Mouse (Mus musculus) heart, postnatal 14 days (tissue): Measurements from ENCODE around the gene Tfdp2. TPM values are rescaled to one million over a fixed set of nuclear protein-coding genes. Genes with fewer than 3 reads are reported as not detected.
A peak's percentile ranks its signal among the peaks of the same experiment; 100 is the strongest.

Experiments
- DNase-seq, 2 experiments: peaks; one replicate each; pipeline ENCODE4 v3.0.0; 2021 to 2022
- intact Hi-C: fragments of 180-260 bp; cut with DNase I; formaldehyde crosslinking; loops from one replicate; pipeline ENCODE4 v1.15.1; 2025
- total RNA-seq, 2 experiments: library from RNA; stranded (reverse); gene quantifications; 2 replicates each; pipeline ENCODE4 v1.2.3; 2021

The Tfdp2 gene
- total RNA-seq, 2 experiments from 2014 or later, result 80.4 to 101 TPM

DNA sequence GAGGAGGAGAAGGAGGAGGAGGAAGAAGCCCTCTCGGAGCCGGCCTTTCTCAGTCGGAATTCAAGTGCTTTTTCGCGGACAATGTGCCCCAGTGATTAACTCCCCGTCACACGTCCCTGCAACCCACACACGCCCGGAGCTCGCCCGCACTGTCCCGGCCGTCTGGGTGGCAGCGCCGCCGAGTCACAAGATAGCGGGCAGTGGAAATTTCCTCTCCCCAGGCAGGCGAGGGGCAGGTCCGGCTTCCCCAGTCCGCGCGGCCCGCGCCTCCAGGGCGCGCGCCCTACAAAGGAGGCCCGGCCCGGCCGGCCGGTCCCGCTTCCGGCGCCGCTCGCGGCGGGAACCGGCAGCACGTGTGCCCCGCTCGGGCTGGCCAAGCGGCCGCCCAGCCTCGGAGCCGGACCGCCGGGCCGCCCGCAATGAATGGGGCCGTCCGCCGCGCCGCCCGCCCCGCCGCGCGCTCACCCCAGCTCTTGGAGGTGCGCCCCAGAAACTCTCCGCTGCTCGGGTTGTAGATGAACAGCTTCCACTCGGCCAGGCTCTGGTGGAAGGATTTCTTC lies 167.6 kb downstream of the Tfdp2 start:
- intact Hi-C loops, result loop anchor here (5.0 kb wide), 1 partner anchor 114 kb away; the partner anchor contains the start of gene Rnf7
- peak; percentile 76 to 80 for DNase-seq

DNA sequence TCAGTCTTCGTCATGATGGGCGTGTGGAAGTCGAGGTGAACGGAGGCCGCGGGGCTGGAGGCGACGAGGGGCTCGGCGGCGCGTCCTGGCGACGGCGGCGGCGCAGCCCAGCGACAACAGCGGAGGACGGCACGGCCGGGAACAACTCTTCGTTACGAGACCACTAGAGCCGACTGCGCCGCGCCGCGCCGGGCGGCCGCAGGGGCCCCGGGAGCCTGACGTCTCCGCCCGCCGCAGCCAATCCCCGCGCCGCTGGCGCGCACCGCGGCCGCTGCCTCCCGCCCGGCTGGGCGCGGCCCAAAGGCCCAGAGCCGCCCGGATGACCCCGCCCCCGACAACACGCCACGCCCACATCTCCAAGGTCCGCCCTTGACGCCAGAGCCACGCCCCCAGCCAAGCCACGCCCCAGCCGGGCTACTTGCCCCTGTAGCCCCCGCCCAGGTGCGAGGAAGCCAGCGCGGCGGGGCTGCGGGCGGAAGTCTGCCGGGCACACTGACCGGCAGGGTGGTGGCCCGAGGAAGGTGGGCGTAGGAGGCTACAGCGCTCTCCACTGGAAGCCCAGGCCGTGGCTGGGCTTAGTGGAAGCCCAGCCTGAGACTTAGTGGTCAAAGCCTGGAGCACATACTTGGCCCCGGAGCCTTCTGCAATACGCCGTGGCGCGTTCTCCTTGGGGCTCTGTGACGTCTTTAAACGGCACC lies 168.2 kb downstream of the Tfdp2 start, which contains the start of gene Atp1b3:
Atp1b3 (minus strand) TSS at position 302 of the 698 bp plus-strand sequence.
- intact Hi-C loops, result loop anchor here (5.0 kb wide), 1 partner anchor 113 kb away; the partner anchor contains the start of gene Rnf7
- peak; percentile 100 for DNase-seq

DNA sequence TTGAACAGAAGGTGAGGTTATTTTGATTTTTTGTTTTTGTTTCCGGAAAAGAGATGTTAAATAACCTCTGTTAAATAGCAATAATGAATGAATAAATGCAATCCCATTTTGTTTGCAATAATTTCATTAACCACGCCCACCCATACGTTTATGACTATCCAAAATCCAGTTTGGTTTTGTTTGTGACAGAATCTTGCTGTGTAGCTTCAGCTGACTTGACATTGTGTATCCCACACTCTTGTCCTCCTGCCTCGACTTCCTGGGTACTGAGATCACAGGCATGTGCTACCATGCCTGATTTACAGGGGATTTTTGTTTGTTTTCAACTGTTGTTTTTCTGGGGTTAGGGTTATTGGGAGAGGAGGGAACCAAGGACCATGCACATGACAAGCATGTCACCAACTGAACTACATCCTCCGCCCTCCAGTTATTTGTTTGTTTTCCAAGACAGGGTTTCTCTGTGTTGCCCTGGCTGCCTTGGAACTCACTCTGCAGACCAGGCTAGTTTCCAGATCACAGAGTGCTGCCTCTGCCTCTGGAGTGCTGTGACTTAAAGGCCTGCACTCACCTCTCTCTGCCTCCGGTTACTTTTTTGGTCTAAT lies 169.3 kb downstream of the Tfdp2 start:
- intact Hi-C loops, result no loop called here
- DNase-seq, result no peak

DNA sequence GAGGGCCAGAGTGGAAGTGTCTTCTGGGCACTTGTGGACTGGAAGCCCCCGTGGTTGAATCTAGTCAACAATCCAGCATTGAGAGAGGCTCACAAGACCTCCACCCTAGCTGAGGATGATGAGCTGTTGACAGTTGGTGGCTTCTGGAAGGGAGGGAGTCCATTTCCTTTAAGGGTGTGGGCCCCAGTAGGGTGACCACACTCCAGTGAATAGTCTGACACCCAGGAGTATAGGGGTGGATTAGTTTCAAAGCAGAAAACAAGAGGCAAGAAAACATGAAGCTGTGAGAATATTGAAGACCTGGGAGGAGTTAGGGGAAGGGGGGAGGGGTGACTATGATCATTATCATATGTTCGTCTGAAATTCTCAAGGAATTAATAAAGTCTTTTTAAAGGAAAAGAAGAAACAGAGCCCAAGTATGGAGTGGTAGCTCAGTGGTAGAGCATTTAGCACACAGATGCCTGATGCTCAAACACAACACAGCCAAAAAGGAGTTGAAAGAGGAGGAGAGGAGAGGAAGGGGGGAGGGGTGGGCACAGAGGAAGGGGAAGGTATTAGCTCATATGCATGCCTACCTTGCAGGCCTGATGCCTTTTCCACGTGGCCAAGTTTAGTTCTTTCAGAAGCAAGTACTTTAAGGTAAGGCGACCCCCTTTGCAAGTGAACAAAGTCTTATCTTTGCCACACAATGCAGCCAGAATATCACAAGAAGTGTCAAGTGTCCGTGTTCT lies 173.7 kb downstream of the Tfdp2 start:
- intact Hi-C loops, result no loop called here
- no peak for DNase-seq

DNA sequence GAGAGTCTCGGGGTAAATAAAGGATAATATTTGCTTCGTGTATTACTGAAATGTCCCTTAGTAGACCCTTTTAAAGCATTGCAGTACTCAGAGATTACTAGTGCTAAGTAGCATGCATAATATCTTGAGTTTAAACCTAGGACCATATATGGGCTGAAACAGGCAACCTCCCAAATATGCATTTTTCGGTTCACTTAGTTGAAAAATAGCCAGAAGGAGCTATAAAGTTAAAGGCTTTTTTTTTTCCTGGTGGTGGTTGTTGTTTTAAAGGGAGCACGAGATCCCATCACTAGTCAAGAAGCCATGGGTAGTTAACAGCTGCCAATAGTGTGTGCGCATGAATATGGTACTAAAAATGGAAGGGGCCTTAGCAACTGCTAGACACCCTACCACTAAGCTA lies 175.0 kb downstream of the Tfdp2 start:
- intact Hi-C loops, result no loop called here
- DNase-seq, result no peak

Other genes starting within 250 kb of the Tfdp2 start
- gene Xrn1, start 241.5 kb upstream of the Tfdp2 start, total RNA-seq, result 10 to 100 TPM; 21.6 to 23.4 TPM
- 1 to 10 TPM; 4.9 to 6.3 TPM for gene Gk5, start 76.9 kb upstream of the Tfdp2 start, total RNA-seq
- 10 to 100 TPM; 70.8 to 72.2 TPM for gene Atp1b3, start 168.2 kb downstream of the Tfdp2 start, total RNA-seq